Mouse (Mus musculus) limb, embryonic 12.5 days (tissue): ENCODE data around the gene Ppm1n. TPM values are rescaled to one million over a fixed set of nuclear protein-coding genes. Genes with fewer than 3 reads are reported as not detected.

ENCODE experiments used
- ATAC-seq: fragments of 200-750 bp; cut with Nextera tagmentation; 2 replicates; pipeline ENCODE4 v1.8.0; 2017; ENCODE audit warnings: low read depth, moderate TSS enrichment; ENCODE audit not compliant: insufficient number of reproducible peaks, insufficient read depth, low FRiP score, low TSS enrichment
- H3K27ac ChIP-seq: fragments of 300-500 bp; sonication (generic); 2 replicates; pipeline ENCODE4 v1.5.1; 2016; ENCODE audit warnings: mild to moderate bottlenecking, moderate library complexity
- H3K27me3 ChIP-seq: fragments of 300-500 bp; sonication (generic); 2 replicates; pipeline ENCODE4 v1.6.1; 2016; ENCODE audit warnings: mild to moderate bottlenecking, moderate library complexity
- H3K36me3 ChIP-seq: fragments of 300-500 bp; sonication (generic); 2 replicates; pipeline ENCODE4 v1.6.1; 2016; ENCODE audit warnings: mild to moderate bottlenecking, moderate library complexity
- H3K4me1 ChIP-seq: fragments of 300-500 bp; sonication (generic); replicated peaks from 2 replicates; pipeline ENCODE4 v1.6.1; 2016
- H3K4me2 ChIP-seq: fragments of 300-500 bp; sonication (generic); 2 replicates; pipeline ENCODE4 v1.6.1; 2016; ENCODE audit warnings: mild to moderate bottlenecking, moderate library complexity
- H3K4me3 ChIP-seq: fragments of 300-500 bp; sonication (generic); replicated peaks from 2 replicates; pipeline ENCODE4 v1.5.1; 2016; ENCODE audit warnings: mild to moderate bottlenecking
- H3K9ac ChIP-seq: fragments of 300-500 bp; sonication (generic); replicated peaks from 2 replicates; pipeline ENCODE4 v1.6.1; 2016; ENCODE audit warnings: mild to moderate bottlenecking, moderate library complexity
- H3K9me3 ChIP-seq: fragments of 300-500 bp; sonication (generic); 2 replicates; pipeline ENCODE4 v1.6.1; 2016; ENCODE audit warnings: mild to moderate bottlenecking, moderate library complexity
- WGBS: fragments of 180-500 bp; shearing (Covaris S2); methylation state at CpG from one replicate; pipeline ENCODE4 v1.1.7; 2016; 5-methylcytosine and 5-hydroxymethylcytosine counted together
- polyA plus RNA-seq: library from polyadenylated mRNA; unstranded; fragments of >200 nt; fragmentation: Nextera tagmentation; extraction: Ambion mirVana; gene quantifications from 2 replicates; pipeline ENCODE4 v1.2.1, GENCODE M21; 2016

The Ppm1n gene
- polyA plus RNA-seq, 1 experiment from 2014 or later, result not detected

DNA sequence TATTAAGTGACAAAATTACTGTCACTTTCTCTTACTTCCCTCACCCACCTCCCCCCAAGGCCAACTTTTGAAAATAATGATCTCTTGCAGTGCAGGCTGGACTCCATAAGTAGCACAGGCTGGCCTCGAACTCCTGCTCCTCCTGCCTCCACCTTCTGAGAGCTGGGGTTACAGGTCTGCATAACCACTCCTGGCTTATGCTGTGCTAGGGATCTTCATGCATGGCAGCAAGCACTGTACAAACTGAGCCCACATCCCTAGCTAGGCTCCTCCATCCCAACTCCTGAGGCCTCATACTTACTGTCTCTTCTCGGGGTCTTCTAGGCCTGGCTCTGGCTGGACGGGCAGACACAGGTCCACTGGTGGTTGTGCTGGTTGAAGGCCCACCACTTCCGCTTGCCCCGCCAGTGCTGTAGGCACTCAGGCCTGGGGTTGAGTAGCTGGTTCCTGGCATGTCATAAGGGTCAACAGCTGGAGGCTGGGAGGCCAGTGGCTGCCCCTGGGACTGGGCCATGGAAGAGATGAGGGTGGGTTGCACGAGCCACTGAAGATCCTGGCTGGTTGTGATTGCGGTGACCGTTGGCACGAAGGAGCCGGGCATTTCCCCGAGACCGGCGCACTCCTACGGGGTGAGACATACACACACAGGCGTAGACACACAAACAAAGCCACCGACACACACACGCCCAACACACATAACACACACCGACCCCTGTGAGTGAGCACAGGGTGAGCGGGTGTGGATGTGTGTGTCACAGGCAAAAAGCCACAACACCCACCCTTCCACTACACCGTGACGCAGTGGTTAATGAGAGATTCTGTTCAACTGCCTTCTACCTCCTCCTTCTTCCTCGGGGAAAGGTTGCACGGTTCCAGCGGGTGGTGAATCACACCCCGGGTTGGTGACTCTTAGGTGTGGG is 27.2 kb upstream of the Ppm1n start:
- Histone ChIP-seq H3K27me3 (peaks cover 73% of the 10 kb centered on the region), H3K9ac (peak overlapping the region; percentile 57; the same call in 1 of the 2 replicates), H3K27ac (no peak overlapping the region), H3K4me2 (peak overlapping the region; percentile 98), H3K9me3 (no peaks in the 10 kb centered on the region), H3K4me1 (peaks cover 39% of the 10 kb centered on the region), H3K4me3 (0 out of 2 replicates have a peak overlapping the region, but pooled peaks have one; percentile 66), H3K36me3 (no peaks in the 10 kb centered on the region)
- 69% methylated on average over 24 of the region's 25 CpGs for WGBS
- ATAC-seq, result no peak

DNA sequence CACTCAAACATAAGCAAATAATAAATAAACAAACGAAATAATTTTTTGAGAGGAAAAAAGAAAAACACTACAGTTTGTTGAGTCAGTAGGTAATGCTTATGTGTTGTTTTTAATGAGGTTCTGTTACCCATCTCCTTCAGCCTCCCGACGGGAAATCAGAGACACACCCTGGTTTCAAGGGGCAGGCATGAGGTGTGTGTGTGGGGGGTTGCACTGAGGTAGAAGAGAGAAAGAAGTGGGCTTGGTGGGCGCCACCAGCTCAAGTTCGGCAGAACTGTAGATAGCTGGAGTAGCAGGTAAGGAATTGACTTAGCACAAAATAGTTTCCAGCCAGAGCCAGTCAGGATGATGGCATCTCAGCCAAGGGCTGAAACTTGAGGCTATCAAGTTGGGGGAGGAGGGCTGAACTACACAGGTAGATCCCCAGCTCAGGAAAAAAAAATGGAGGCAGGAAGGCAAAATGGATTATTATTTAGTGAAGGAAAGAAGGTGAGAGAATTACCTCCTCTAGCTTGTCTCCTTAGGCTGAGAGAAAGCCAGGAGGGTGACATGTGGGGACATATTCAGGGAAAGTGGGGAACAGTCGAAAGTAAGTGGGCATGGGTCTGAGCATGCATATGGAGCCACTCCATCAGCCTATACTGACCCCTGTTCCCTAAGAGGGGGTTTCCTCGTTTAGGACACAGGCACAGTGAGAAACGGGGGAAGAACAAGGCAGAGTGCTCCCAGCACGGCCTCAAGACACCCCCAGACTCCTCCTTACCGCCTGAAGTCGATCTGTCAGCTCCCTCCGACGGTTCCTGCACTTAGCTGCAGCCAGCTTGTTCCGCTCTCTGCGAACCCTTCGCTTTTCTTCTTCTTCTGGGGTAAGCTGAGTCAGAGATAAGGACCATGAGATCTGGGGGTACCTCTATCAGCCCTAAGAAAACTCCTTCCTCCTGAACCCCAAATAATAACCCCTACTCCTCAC is 26.2 kb upstream of the Ppm1n start:
- Histone ChIP-seq H3K9me3 (no peaks in the 10 kb centered on the region), H3K9ac (no peak overlapping the region), H3K4me2 (no peak overlapping the region), H3K36me3 (no peaks in the 10 kb centered on the region), H3K27me3 (peaks cover 76% of the 10 kb centered on the region), H3K4me1 (peaks cover 45% of the 10 kb centered on the region), H3K27ac (no peak overlapping the region), H3K4me3 (no peak overlapping the region; the same call in 1 of the 2 replicates)
- 52% methylated on average over 16 of the region's 16 CpGs for WGBS
- ATAC-seq, result no peak

DNA sequence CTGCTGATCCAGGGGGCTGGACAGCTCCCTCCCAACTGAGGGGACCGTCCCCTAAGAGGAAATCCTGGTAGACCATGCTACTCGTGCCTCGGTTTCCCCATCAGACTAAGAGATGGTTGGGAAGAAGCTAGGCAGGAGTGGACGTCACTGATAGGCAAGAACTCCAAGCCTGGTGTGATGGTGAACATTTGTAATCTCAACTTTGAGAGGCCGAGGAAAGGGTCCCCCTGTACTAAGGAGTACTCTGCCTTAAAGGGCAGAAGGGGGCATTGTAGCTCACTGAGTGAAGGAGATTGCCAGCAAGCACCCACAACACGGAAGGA is 25.5 kb upstream of the Ppm1n start:
- no peak overlapping the region for H3K27ac ChIP-seq
- peaks cover 76% of the 10 kb centered on the region for H3K27me3 ChIP-seq
- H3K4me1 ChIP-seq, result peaks cover 43% of the 10 kb centered on the region
- WGBS, result 10% methylated on average over 6 of the region's 6 CpGs
- peak overlapping the region; percentile 34; the same call in 1 of the 2 replicates for H3K4me3 ChIP-seq
- no peak overlapping the region for H3K9ac ChIP-seq
- ATAC-seq, result no peak
- no peaks in the 10 kb centered on the region for H3K36me3 ChIP-seq
- no peaks in the 10 kb centered on the region for H3K9me3 ChIP-seq
- no peak overlapping the region for H3K4me2 ChIP-seq

DNA sequence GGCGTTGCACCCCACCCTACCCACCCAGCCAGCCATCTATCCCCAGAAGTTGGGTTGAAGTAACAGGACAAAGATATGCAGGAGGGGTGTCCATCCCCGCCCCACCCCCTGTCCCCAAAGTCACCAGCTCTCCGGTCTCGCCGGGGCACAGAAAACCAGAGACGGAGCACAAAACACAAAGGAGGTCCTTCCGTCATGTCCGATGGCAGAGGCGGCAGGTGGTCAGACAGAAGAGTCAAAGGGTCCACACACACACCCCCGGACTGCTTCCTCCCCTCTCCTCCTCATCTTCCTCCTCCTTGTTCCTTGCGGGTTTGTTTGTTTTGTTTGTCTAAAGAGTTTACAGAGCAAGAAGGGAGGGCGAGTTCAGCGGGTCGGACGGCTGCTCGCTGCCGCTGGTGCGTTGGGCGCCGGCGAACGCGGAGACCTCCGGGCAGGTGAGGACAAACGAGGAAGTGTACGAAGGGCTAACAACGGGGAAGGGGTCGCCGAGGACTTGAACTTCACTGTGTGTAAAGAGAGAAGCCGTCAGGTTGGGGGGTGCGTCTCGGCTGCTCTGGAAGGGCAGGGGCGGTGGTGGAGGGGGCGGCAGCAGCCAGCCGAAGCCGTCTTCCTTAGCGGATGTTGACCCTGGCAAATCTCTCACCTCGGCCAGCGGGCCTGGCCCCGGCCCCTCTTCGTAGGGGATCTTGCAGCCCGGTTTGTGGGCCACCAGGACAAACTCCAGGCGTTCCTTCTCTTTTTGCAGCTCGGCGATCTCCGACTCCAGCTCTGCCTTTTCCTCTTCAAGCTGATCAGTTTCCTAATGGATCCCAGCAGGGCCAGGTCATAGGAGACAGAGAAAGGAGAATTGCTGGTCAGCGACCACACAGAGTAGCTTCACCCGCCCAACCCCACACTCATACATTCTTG is 24.9 kb upstream of the Ppm1n start:
- H3K4me3 ChIP-seq, result peak overlapping the region; percentile 34
- H3K9me3 ChIP-seq, result no peaks in the 10 kb centered on the region
- H3K4me2 ChIP-seq, result peak overlapping the region; percentile 57
- no peak for ATAC-seq
- H3K27me3 ChIP-seq, result peaks cover 76% of the 10 kb centered on the region
- no peak overlapping the region; the same call in 1 of the 2 replicates for H3K9ac ChIP-seq
- no peak overlapping the region for H3K27ac ChIP-seq
- 2% methylated on average over 47 of the region's 48 CpGs for WGBS
- H3K4me1 ChIP-seq, result peaks cover 44% of the 10 kb centered on the region
- H3K36me3 ChIP-seq, result no peaks in the 10 kb centered on the region

DNA sequence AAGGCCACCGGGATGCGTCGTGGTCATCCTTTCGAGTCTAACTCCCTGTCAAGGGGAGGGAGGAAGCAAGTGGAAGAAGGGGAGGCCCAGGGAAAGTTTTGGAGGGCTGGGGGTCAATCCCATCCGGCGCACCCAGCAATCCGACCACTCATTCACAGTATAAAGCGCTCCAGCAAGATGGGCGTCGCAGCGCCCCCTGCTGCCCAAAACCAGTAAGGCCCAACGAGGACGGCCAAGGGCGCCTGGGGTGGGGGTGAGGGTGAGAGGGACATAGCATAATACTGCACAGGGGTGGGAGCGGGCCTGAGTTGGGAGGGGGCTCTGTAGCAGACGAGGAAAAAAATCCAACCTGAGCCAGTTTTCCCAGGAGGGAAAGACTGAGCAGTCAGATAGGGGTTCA is 23.9 kb upstream of the Ppm1n start:
- H3K9me3 ChIP-seq, result no peaks in the 10 kb centered on the region
- H3K27me3 ChIP-seq, result peaks cover 69% of the 10 kb centered on the region
- H3K36me3 ChIP-seq, result no peaks in the 10 kb centered on the region
- no peak overlapping the region for H3K27ac ChIP-seq
- H3K4me2 ChIP-seq, result peak overlapping the region; percentile 57
- H3K9ac ChIP-seq, result 0 out of 2 replicates have a peak overlapping the region, but pooled peaks have one; percentile 31
- peaks cover 35% of the 10 kb centered on the region for H3K4me1 ChIP-seq
- peak overlapping the region; percentile 34; the same call in 1 of the 2 replicates for H3K4me3 ChIP-seq
- ATAC-seq, result no peak
- 2% methylated on average over 16 of the region's 16 CpGs for WGBS

DNA sequence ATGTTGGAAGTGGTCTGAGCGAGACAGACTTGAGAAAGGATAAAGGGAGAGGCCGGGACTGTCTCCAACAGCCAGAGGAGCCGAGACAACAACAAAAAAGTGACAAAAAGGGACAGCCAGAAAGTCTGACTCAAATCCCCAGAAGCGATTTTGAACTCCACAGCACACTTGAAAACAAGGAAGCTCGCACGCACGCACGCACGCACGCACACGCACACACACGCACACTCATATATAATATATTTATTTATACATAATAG is 23.1 kb upstream of the Ppm1n start:
- Histone ChIP-seq H3K27ac (no peak overlapping the region), H3K4me1 (peaks cover 31% of the 10 kb centered on the region), H3K27me3 (peaks cover 68% of the 10 kb centered on the region), H3K9me3 (no peaks in the 10 kb centered on the region), H3K9ac (no peak overlapping the region), H3K36me3 (no peaks in the 10 kb centered on the region), H3K4me3 (no peak overlapping the region), H3K4me2 (no peak overlapping the region)
- no peak for ATAC-seq
- WGBS, result 72% methylated on average over 12 of the region's 12 CpGs

DNA sequence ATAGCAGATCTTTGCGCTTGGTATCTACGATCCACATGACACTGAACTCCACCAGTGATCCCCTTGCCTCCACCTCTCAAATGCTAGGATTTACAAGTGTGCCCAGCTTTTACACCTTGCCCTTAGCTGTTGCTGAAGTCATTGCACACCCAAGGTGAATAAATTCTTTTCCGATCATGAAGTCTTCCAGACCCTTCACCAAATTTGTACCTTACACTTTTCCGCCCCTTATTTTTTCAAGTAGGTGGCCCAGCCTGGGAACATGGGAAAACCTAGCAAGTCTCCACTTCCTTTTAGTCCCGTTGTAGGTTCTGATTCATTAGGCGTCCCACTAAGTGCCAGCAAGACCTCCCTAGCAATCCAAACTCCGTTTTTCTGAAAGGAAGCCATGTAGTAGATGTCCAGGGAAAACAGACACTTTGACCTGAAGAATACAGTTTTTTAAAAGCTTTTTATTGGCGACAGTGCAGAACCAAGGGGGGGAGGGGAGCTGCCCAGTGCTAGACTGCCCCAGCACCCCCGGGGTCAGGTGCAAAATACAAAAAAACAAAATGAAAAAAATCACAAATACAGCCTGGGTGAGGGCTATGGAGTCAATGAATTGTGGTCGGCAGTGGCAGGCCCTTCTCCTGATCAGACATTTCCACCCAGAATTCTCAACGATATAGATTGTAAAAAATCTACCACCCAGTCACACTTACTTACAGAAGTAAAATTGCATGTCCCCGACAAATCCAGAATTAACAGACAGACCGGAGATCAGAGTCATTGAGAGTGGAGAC is 22.6 kb upstream of the Ppm1n start:
- Histone ChIP-seq H3K4me2 (peak overlapping the region; percentile 53; the same call in 1 of the 2 replicates), H3K27me3 (peaks cover 63% of the 10 kb centered on the region), H3K9ac (no peak overlapping the region), H3K27ac (no peak overlapping the region), H3K4me3 (no peak overlapping the region; the same call in 1 of the 2 replicates), H3K36me3 (no peaks in the 10 kb centered on the region), H3K4me1 (peaks cover 26% of the 10 kb centered on the region), H3K9me3 (no peaks in the 10 kb centered on the region)
- no peak for ATAC-seq
- WGBS, result 49% methylated on average over 13 of the region's 13 CpGs

DNA sequence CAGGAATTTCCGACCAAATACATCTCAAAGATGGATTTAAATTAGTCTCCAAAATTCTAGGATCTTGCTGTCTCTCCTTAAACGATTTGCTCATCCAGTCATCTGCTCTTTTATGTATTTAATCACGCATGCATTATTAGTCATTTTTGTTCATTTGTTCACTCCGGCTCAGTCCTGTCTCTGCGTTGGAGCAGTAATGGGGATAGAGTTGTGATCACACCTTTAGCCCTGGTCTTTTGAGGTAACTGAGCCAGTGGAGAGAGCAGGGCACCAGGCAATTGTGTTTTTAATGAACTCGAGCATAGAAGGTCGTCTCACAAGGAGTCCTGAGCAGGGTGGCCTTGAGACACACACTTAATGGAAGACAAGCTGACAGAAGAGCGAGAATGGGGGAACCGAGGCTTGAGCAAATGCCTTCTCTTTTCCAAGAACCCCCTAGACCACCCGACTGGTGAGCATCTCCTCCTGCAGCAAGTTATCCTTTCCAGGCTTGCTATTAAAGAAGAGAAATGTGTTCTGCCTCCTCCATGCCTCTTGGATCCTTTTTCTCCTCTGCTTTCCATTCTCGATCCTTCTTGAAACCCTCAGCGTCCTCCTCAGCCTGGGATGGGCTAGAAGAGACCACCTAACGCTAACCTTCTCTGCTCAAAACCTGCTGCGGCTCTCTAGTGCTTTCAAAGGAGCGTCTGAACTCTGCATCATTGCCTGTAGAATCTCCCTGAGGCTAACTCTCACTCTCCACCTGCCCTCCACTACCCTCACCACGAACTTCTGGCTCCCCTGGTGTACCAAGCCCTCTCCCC is 21.8 kb upstream of the Ppm1n start:
- Histone ChIP-seq H3K36me3 (no peaks in the 10 kb centered on the region), H3K9me3 (no peaks in the 10 kb centered on the region), H3K4me1 (peaks cover 26% of the 10 kb centered on the region), H3K4me2 (peak overlapping the region; percentile 53), H3K9ac (no peak overlapping the region; the same call in 1 of the 2 replicates), H3K27me3 (peaks cover 55% of the 10 kb centered on the region), H3K4me3 (peak overlapping the region; percentile 41), H3K27ac (no peak overlapping the region)
- WGBS, result 13% methylated on average over 16 of the region's 16 CpGs
- ATAC-seq, result no peak

DNA sequence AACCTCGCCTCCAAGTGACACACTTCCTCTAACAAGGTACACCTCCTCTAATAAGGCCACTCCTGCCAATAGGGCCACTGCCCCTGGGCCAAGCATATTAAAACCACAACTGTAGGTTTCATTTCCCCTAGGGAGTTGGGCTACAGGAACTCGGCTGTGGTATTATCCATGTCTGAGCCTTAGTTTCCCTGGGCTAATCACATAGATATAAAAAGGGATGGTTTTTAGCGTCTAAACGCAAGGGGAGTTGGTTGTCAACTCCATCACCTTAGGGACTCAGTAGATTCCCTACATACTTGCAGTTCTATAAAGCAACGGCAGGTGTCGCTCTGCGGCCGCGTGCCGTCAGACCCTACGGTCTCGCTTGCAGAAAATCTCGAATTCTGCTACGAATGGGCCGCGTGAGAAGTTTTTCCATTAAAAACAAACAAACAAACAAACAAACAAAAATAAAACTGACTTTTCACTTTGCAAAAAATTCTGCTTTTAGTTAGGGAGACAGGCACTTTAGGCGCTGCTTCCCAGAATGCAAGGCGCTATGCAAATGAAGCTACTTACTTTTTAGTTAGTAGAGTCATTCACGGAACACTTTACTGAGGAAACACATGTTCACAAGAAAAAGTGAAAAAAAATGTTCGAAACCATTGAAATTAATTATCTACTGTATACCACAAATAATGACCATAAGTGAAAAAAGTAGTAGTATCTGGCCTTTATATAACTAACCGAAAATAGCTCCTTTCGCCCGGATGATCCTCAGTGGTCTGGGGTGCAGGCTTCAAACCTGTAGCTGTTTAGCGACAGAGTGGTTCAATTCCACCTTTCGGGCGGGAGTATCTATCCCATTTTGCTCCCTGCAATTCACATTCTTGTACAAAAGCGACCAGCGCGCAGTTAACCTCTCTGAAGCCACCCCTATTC is 20.9 kb upstream of the Ppm1n start:
- Histone ChIP-seq H3K27me3 (peaks cover 46% of the 10 kb centered on the region), H3K9me3 (no peaks in the 10 kb centered on the region), H3K4me2 (peak overlapping the region; percentile 53), H3K9ac (0 out of 2 replicates have a peak overlapping the region, but pooled peaks have one; percentile 27), H3K4me3 (peak overlapping the region; percentile 41), H3K27ac (no peak overlapping the region), H3K36me3 (no peaks in the 10 kb centered on the region), H3K4me1 (peaks cover 26% of the 10 kb centered on the region)
- ATAC-seq, result peak; percentile 44; the same call in 1 of the 2 replicates
- WGBS, result under 1% methylated on average over 29 of the region's 29 CpGs
